Mouse (Mus musculus) olfactory bulb, adult 2 months (tissue): ENCODE results near the gene Ubl4b.

Experiments
- CTCF ChIP-seq: fragments of 200-500 bp; IDR thresholded peaks from 2 replicates; pipeline ENCODE4 v1.5.1; 2012; ENCODE audit warnings: low read depth, mild to moderate bottlenecking, low read length, moderate library complexity; ENCODE audit not compliant: insufficient read depth
- POLR2A ChIP-seq: fragments of 200-500 bp; IDR thresholded peaks from 2 replicates; pipeline ENCODE4 v1.6.1; 2012; ENCODE audit warnings: mild to moderate bottlenecking, low read depth, low read length, moderate library complexity; ENCODE audit not compliant: insufficient read depth

GRCm38 (mm10) chr3:107528401-107529118 is 26.3 kb downstream of the Ubl4b start:
- 0 out of 2 replicates have a peak, but pooled peaks have one; percentile 6 for TF ChIP-seq CTCF
- no peak for TF ChIP-seq POLR2A
